Comparison of ENCODE assay signal across 33 mouse cellular contexts in the genomic region with DNA sequence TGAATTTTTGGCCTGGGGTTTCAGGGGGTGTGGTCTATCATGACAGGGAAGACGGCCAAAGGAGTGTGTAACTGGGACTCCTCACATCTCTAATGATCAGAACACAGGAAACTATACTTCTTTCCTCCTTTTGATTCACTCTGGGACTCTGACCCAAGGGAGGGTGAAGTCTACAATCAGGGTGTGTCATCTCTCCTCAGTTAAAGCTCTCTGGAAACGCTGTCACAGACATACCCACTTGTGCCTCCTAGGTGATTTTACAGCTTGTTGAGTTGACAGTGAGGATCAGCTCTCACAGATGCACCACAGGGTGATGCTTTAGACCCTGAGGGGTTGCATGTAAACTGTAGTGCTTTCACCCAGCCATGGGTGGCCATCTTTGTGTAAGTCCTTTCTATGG.
"Had no signal": no experiment of that assay in that cellular context is flagged by ENCODE, and none has a peak within 500 bp of the region (broad histone marks: within the 10 kb centered on the region; RNA-seq: fewer than 3 reads in every experiment).

No protein-coding gene starts in this region.

- H3K4me1 ChIP-seq: hindbrain, embryonic 10.5 days had no signal

- H3K4me3 ChIP-seq: heart, adult 2 months; heart, embryonic 10.5 days; heart, embryonic 12.5 days; heart, embryonic 13.5 days; heart, embryonic 15.5 days; hindbrain, embryonic 10.5 days; hindbrain, embryonic 12.5 days; hindbrain, embryonic 13.5 days; hindbrain, embryonic 15.5 days; kidney, embryonic 15.5 days; layer of hippocampus, adult 2 months; left cerebral cortex, adult 2 months had no signal

- H3K9ac ChIP-seq: heart, embryonic 12.5 days; heart, embryonic 13.5 days; heart, embryonic 15.5 days; hindbrain, embryonic 12.5 days; hindbrain, embryonic 13.5 days; hindbrain, embryonic 14.5 days; hindbrain, embryonic 15.5 days; kidney, embryonic 15.5 days had no signal

- H3K27me3 ChIP-seq: heart, embryonic 15.5 days; hindbrain, embryonic 12.5 days; hindbrain, embryonic 15.5 days; kidney, embryonic 15.5 days had no signal

- H3K36me3 ChIP-seq: heart, embryonic 10.5 days; heart, embryonic 12.5 days; heart, embryonic 13.5 days; heart, embryonic 15.5 days; hindbrain, embryonic 10.5 days; hindbrain, embryonic 12.5 days; hindbrain, embryonic 13.5 days; hindbrain, embryonic 15.5 days; kidney, embryonic 15.5 days had no signal

- DNase-seq: heart, adult 2 months; heart, postnatal 10 days; heart, postnatal 14 days; heart, postnatal 36 days; heart, postnatal 4 days; kidney, adult 11 months; kidney, adult 18-20 months; kidney, adult 2 months; kidney, adult 8-10 months; kidney, adult 9 months; kidney, postnatal 10 days; kidney, postnatal 14 days; kidney, postnatal 25 days; kidney, postnatal 36 days; kidney, postnatal 4 days; layer of hippocampus, adult 9-11 months; layer of hippocampus, postnatal 36 days had no signal

- H3K4me2 ChIP-seq: heart, embryonic 12.5 days; heart, embryonic 13.5 days; heart, embryonic 15.5 days; hindbrain, embryonic 12.5 days; hindbrain, embryonic 13.5 days; hindbrain, embryonic 14.5 days; hindbrain, embryonic 15.5 days; kidney, embryonic 15.5 days had no signal

- H3K27ac ChIP-seq: heart, adult 2 months; heart, embryonic 10.5 days; heart, embryonic 13.5 days; heart, embryonic 15.5 days; hindbrain, embryonic 10.5 days; hindbrain, embryonic 12.5 days; hindbrain, embryonic 13.5 days; hindbrain, embryonic 14.5 days; hindbrain, embryonic 15.5 days; hindbrain, postnatal 0 days; kidney, embryonic 15.5 days; kidney, postnatal 0 days; layer of hippocampus, adult 2 months; left cerebral cortex, adult 2 months had no signal

- H3K9me3 ChIP-seq: heart, embryonic 10.5 days; heart, embryonic 12.5 days; heart, embryonic 13.5 days; heart, embryonic 15.5 days; hindbrain, embryonic 10.5 days; hindbrain, embryonic 12.5 days; hindbrain, embryonic 13.5 days; hindbrain, embryonic 15.5 days; kidney, embryonic 15.5 days had no signal

- ATAC-seq: hindbrain, embryonic 16.5 days; hindbrain, postnatal 0 days; inflammation-experienced regulatory T-cells, adult 6 months had no signal
